Mouse (Mus musculus): ENCODE data around the gene Ddx25. TPM values are rescaled to one million over a fixed set of nuclear protein-coding genes. Genes with fewer than 3 reads are reported as not detected.

Ddx25 gene
- polyA plus RNA-seq (2015; fragmentation: Nextera tagmentation; extraction: Ambion mirVana): 1.2 and 1.4 TPM in 2 replicates

DNA sequence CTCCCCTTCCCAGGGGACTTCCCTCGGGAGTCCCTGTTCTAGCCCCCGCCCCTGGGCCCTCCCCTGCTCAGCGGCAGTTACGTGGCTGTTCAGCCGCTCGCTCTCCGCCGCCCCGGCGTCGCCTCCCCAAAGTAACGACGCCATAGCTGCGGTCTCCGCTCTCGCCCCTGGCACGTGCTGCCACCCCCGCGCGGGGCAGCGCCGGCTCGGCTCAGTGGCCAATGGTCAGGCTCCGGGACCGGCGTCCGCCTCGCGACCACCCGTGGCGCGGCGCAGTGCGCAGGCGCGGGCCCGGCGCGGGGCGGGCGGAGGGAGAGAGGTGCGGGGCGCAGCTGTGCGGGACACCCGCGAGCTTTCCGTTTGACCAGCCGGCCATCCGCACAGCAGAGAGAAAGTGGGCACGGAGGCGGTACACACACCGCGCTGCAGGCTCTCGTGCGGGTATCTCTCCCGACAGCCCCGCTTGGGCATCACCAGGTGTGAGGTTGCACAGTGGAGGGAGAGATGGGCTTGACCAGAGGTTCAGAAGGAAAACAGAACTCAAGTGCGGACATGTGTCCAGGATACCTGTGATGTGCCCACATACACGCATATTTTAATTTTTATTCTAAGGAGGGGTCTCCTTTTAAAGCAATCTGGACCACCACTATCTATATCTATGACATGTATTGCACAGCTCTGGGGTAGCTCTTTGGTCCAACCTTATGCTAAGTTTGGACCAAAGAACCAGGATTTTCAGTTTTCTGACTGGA lies at the start of gene Ddx25, which contains the start of gene Pus3:
TSS of gene Ddx25 (minus strand) at position 272 of the 752 bp plus-strand sequence.
TSS of gene Pus3 (plus strand) at position 339 of the 752 bp plus-strand sequence.
- Histone ChIP-seq H3K36me3 (ENCODE audit: control insufficient read depth, insufficient read depth, low read length) (0 out of 2 replicates have a peak, but pooled peaks cover 4% of the 10 kb centered on the region), H3K4me3 (replicated peaks; ENCODE audit: low read length) (peak within 1 kb of the TSS; percentile 71), H3K9ac (ENCODE audit: low read length) (peak within 1 kb of the TSS; percentile 72), H3K27me3 (ENCODE audit: control insufficient read depth, insufficient read depth, low read length) (no peaks in the 10 kb centered on the region; the same call in 1 of the 2 replicates), H3K4me1 (ENCODE audit: control insufficient read depth, insufficient read depth, low read length) (peaks cover 9% of the 10 kb centered on the region; the same call in 1 of the 2 replicates), H3K4me2 (ENCODE audit: low read depth, low read length) (peak within 1 kb of the TSS; percentile 100), H3K9me3 (replicated peaks; ENCODE audit: control insufficient read depth, low read length) (no peaks in the 10 kb centered on the region), H3K27ac (ENCODE audit: low read length) (peak within 1 kb of the TSS; percentile 48)
- under 1% methylated on average over 59 of the region's 59 CpGs for WGBS
- ATAC-seq (ENCODE audit: insufficient read depth, low FRiP score): peak; percentile 51

DNA sequence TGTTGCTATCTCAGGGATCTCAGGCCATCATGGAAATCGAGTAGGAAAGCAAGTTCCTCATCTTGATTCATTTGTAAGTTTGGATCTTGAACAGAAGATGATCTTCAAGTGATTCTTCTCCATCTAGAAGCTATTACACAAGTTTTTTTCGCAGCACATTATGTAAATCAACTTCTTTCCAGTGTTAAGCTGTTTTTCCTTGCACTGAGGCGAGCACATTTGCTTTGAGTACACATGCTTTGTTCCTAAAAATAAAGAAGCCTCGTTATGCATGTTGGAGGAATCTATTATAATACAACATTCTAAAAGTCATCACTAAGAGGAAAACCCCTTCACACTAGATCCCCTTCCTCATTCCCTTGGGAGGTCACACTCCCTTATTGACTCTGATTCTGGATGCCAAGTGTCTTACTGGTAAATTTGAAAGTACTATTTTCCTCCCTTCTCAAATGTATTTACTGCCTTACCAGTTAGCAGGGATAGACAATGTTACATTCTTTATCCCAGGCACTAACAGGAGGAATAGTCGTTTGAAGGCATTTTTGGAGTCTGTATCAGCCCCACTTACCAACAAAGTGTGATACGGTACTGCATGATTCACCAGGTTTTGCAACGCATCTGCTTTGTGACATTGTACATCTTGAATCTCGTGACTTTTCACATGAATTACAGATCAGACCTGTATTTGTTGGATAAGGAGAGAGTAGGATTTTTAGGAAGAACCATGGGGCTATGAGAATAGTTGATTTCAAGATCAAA lies 49.5 kb upstream of the Ddx25 start:
- no peak overlapping the region for H3K4me2 ChIP-seq (ENCODE audit: low read depth, low read length)
- no peak overlapping the region for H3K9ac ChIP-seq (ENCODE audit: low read length)
- no peaks in the 10 kb centered on the region for H3K9me3 ChIP-seq (replicated peaks; ENCODE audit: control insufficient read depth, low read length)
- no peaks in the 10 kb centered on the region for H3K27me3 ChIP-seq (ENCODE audit: control insufficient read depth, insufficient read depth, low read length)
- WGBS: 62% methylated on average over 8 of the region's 8 CpGs
- H3K27ac ChIP-seq (ENCODE audit: low read length): no peak overlapping the region
- no peak overlapping the region for H3K4me3 ChIP-seq (replicated peaks; ENCODE audit: low read length)
- H3K4me1 ChIP-seq (ENCODE audit: control insufficient read depth, insufficient read depth, low read length): no peaks in the 10 kb centered on the region
- H3K36me3 ChIP-seq (ENCODE audit: control insufficient read depth, insufficient read depth, low read length): no peaks in the 10 kb centered on the region
- ATAC-seq (ENCODE audit: insufficient read depth, low FRiP score): no peak

DNA sequence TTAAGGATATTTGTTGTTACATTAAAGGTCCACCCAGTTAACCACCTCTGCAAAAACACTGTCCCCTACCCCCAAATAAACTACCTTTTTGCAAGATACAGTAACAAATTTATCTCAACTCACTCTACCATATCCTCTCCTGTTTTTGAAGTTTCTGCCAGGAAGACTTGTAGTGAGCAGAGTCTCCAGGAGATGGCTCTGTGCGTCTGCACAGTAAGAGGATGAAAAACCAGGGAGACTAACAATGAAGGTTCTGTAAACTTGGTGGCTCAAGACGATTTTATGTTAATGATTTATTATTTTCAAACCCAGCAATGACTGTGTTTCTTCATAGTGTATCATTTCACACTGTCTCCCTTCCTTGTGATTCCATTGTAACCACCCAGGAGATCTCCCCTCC lies 34.6 kb upstream of the Ddx25 start:
- Histone ChIP-seq H3K9me3 (replicated peaks; ENCODE audit: control insufficient read depth, low read length) (no peaks in the 10 kb centered on the region), H3K4me3 (replicated peaks; ENCODE audit: low read length) (no peak overlapping the region), H3K4me1 (ENCODE audit: control insufficient read depth, insufficient read depth, low read length) (no peaks in the 10 kb centered on the region), H3K27ac (ENCODE audit: low read length) (no peak overlapping the region), H3K36me3 (ENCODE audit: control insufficient read depth, insufficient read depth, low read length) (no peaks in the 10 kb centered on the region), H3K27me3 (ENCODE audit: control insufficient read depth, insufficient read depth, low read length) (no peaks in the 10 kb centered on the region), H3K9ac (ENCODE audit: low read length) (no peak overlapping the region), H3K4me2 (ENCODE audit: low read depth, low read length) (no peak overlapping the region)
- no peak for ATAC-seq (ENCODE audit: insufficient read depth, low FRiP score)
- 10% methylated on average over 2 of the region's 2 CpGs for WGBS

DNA sequence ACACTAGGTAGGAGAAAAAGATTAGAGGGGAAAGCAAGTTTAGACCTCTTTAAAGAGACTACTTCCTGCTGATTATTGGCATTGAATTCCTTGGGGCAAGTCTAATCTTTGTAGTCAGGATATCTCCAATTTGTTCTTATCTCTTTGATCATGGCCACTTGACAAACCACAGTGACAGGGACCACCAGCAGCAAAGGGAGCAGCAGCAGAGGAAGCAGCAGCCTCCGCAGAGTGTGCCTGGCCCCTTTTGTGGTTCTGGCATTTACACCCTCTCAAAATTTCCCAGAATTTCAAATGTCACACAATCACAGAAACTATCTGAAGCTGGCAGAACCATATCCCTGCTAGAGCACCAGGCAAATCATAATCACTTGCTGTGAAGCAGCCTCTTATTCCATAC lies 29.3 kb upstream of the Ddx25 start:
- H3K4me2 ChIP-seq (ENCODE audit: low read depth, low read length): no peak overlapping the region
- no peaks in the 10 kb centered on the region for H3K36me3 ChIP-seq (ENCODE audit: control insufficient read depth, insufficient read depth, low read length)
- H3K27ac ChIP-seq (ENCODE audit: low read length): no peak overlapping the region
- H3K27me3 ChIP-seq (ENCODE audit: control insufficient read depth, insufficient read depth, low read length): no peaks in the 10 kb centered on the region
- H3K9me3 ChIP-seq (replicated peaks; ENCODE audit: control insufficient read depth, low read length): no peaks in the 10 kb centered on the region
- no peak overlapping the region for H3K9ac ChIP-seq (ENCODE audit: low read length)
- H3K4me1 ChIP-seq (ENCODE audit: control insufficient read depth, insufficient read depth, low read length): no peaks in the 10 kb centered on the region
- no peak overlapping the region for H3K4me3 ChIP-seq (replicated peaks; ENCODE audit: low read length)
- ATAC-seq (ENCODE audit: insufficient read depth, low FRiP score): no peak
- 31% methylated on average over 1 of the region's 1 CpGs for WGBS

DNA sequence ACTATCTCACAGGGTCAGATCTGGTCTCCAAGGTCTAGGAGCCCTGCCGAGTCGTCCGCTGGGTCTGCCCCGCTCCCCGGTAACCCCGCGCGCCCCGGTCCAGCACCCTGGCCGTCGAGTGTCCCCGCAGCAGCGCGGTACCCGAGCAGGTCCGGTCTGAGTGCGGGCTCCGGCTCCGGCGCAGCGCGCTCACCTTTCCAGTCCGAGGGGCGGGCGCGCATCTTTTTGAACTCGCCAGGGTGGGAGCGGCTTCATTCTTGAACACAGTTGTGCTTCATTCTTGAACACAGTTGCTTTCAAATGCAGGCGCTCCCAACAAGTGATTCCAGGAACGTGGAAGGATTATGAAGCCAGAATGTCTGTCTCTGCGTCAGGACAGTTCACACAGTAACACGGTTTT lies 16.1 kb upstream of the Ddx25 start:
- no peak overlapping the region for H3K27ac ChIP-seq (ENCODE audit: low read length)
- H3K36me3 ChIP-seq (ENCODE audit: control insufficient read depth, insufficient read depth, low read length): no peaks in the 10 kb centered on the region
- H3K9me3 ChIP-seq (replicated peaks; ENCODE audit: control insufficient read depth, low read length): no peaks in the 10 kb centered on the region
- H3K27me3 ChIP-seq (ENCODE audit: control insufficient read depth, insufficient read depth, low read length): no peaks in the 10 kb centered on the region; the same call in 1 of the 2 replicates
- H3K4me3 ChIP-seq (replicated peaks; ENCODE audit: low read length): peak overlapping the region; percentile 22; the same call in 1 of the 2 replicates
- peaks cover 7% of the 10 kb centered on the region; the same call in 1 of the 2 replicates for H3K4me1 ChIP-seq (ENCODE audit: control insufficient read depth, insufficient read depth, low read length)
- no peak for ATAC-seq (ENCODE audit: insufficient read depth, low FRiP score)
- peak overlapping the region; percentile 54 for H3K9ac ChIP-seq (ENCODE audit: low read length)
- WGBS: 4% methylated on average over 32 of the region's 32 CpGs
- peak overlapping the region; percentile 42 for H3K4me2 ChIP-seq (ENCODE audit: low read depth, low read length)

DNA sequence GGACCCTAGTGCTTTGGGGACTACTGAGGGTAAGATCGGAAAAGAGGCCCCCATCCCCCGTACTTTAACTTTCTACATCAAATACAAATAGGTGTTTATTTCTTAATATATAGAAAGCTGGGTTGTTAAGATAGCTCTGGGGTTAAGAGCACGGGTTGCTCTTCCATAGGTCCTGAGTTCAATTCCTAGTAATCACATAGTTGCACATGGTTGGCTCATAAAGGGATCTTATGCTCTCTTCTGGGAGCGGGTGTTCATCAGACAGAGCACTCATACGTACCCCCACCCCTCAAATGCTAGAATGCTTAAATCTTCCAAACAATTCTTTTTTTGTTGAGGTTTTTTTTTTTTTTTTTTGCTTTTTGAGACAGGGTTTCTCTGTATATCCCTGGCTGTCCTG lies 12.3 kb upstream of the Ddx25 start:
- no peak for ATAC-seq (ENCODE audit: insufficient read depth, low FRiP score)
- Histone ChIP-seq H3K27me3 (ENCODE audit: control insufficient read depth, insufficient read depth, low read length) (no peaks in the 10 kb centered on the region; the same call in 1 of the 2 replicates), H3K27ac (ENCODE audit: low read length) (no peak overlapping the region), H3K4me2 (ENCODE audit: low read depth, low read length) (peak overlapping the region; percentile 68), H3K36me3 (ENCODE audit: control insufficient read depth, insufficient read depth, low read length) (peaks cover 16% of the 10 kb centered on the region), H3K4me3 (replicated peaks; ENCODE audit: low read length) (peak overlapping the region; percentile 68), H3K4me1 (ENCODE audit: control insufficient read depth, insufficient read depth, low read length) (peaks cover 11% of the 10 kb centered on the region), H3K9ac (ENCODE audit: low read length) (peak overlapping the region; percentile 81), H3K9me3 (replicated peaks; ENCODE audit: control insufficient read depth, low read length) (no peaks in the 10 kb centered on the region)
- WGBS: 12% methylated on average over 5 of the region's 5 CpGs

DNA sequence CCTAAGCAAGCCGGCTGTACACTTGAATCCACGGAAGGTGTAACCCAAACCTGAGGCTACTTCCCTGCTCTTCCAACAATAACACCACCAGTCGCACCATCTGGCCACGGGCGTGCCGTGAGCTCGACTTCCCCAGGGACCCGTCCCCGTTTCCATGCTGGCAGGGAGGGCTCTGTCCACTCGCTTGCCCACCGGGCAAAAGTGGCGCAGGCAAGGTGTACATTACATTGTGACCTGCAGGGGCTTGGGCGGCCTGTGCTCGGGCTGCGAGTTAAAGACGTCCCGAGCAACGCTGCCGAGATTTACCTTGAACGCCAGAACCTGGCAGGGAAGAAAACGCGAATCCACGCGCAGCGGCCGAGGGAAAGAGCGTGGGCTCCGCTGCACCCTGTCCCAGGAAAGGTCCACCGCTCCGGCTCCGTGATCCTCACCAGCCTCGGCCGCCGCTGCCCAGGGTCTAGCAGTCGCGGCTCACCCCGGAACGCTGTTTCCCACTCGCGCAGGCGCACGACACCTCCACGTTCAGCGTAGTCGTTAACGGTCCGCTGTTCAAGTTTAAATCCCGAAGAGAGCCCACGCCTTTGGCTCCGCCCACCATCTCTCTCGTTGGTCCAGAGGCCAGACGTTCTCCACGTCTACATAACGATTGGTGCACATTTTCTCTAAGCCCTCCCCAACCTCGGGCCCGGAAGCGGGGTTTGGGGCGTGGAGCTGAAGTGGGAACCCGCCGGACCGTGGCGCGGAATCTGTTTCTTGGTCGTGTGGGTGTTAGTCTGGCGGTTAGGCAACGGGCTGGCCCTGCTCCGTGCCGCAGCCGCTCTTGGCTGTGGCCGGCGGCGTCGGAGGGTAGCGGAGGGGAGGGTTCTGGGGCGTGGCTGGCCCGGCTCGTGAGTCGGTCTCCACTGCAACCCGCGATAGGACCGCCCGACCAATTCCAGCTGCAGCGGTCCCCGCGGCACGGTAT lies 11.5 kb upstream of the Ddx25 start, which contains the start of the genes Pate2 and Hyls1:
TSS of gene Pate2 (plus strand) at position 714 of the 964 bp plus-strand sequence.
TSS of gene Hyls1 (minus strand) at position 828 of the 964 bp plus-strand sequence.
- Histone ChIP-seq H3K9ac (ENCODE audit: low read length) (peak within 1 kb of the TSS; percentile 92), H3K27me3 (ENCODE audit: control insufficient read depth, insufficient read depth, low read length) (no peaks in the 10 kb centered on the region), H3K4me3 (replicated peaks; ENCODE audit: low read length) (peak within 1 kb of the TSS; percentile 68), H3K36me3 (ENCODE audit: control insufficient read depth, insufficient read depth, low read length) (peaks cover 16% of the 10 kb centered on the region), H3K9me3 (replicated peaks; ENCODE audit: control insufficient read depth, low read length) (no peaks in the 10 kb centered on the region), H3K4me2 (ENCODE audit: low read depth, low read length) (peak within 1 kb of the TSS; percentile 79), H3K27ac (ENCODE audit: low read length) (peak within 1 kb of the TSS; percentile 89), H3K4me1 (ENCODE audit: control insufficient read depth, insufficient read depth, low read length) (peaks cover 11% of the 10 kb centered on the region)
- ATAC-seq (ENCODE audit: insufficient read depth, low FRiP score): peak; percentile 99
- WGBS: under 1% methylated on average over 86 of the region's 86 CpGs

DNA sequence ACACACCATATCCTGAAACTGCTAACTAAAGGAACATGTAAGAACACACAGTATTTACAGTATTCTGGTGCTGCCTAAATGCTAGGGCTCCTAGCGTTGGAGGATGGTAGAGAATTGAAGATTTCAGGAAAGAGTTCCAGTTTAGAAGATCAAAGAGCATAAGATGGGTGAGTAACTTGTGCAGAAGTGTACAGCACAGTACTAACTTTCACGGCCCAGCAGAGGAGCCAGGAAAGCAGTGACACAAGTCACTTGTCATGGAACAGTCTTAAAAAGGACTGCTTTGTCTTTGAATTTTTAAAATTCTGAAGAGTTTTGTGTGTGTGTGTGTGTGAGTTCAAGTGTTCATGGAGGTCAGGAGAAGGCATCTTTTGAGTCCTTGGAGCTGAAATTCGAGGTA lies 9.7 kb upstream of the Ddx25 start:
- Histone ChIP-seq H3K27ac (ENCODE audit: low read length) (no peak overlapping the region), H3K9me3 (replicated peaks; ENCODE audit: control insufficient read depth, low read length) (no peaks in the 10 kb centered on the region), H3K4me3 (replicated peaks; ENCODE audit: low read length) (no peak overlapping the region), H3K27me3 (ENCODE audit: control insufficient read depth, insufficient read depth, low read length) (no peaks in the 10 kb centered on the region), H3K9ac (ENCODE audit: low read length) (no peak overlapping the region), H3K4me2 (ENCODE audit: low read depth, low read length) (no peak overlapping the region), H3K4me1 (ENCODE audit: control insufficient read depth, insufficient read depth, low read length) (peaks cover 8% of the 10 kb centered on the region; the same call in 1 of the 2 replicates), H3K36me3 (ENCODE audit: control insufficient read depth, insufficient read depth, low read length) (peaks cover 20% of the 10 kb centered on the region)
- ATAC-seq (ENCODE audit: insufficient read depth, low FRiP score): no peak
- 92% methylated on average over 3 of the region's 3 CpGs for WGBS
